ENCODE assay signal across 9 mouse cellular contexts in the genomic region with DNA sequence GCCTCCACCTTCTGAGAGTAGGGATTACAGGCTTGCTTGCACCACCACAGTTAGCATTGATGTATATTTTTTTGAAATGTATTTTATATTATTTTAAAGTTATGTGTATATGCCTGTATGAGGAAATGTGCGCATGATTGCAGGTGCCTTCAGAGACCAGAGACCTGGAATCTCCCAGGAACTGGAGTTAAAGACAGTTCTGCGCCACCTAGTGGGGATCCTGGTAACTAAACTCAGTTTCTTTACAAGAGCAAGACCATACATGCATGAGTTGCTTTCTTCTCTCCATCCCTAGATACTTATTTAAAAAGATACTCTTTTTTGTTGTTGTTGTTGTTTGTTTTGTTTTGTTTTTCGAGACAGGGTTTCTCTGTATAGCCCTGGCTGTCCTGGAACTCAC. TPM values are rescaled to one million over a fixed set of nuclear protein-coding genes. Genes with fewer than 3 reads are reported as not detected.
DNase-seq lines count a peak whose midpoint lies in the region; ATAC-seq and TF ChIP-seq lines count a peak whose summit lies in the region.
"Had no signal": no experiment of that assay in that cellular context is flagged by ENCODE, and none has a peak within 500 bp of the region (broad histone marks: within the 10 kb centered on the region; RNA-seq: fewer than 3 reads in every experiment).

No protein-coding gene starts in this region.

- H3K4me1 ChIP-seq in liver, adult 2 months (ENCODE audit: control insufficient read depth, insufficient read depth, low read length): peaks cover 4% of the 10 kb centered on the region; the same call in 1 of the 2 replicates
- no peaks in the 10 kb centered on the region for H3K4me1 ChIP-seq in liver, embryonic 11.5 days (replicated peaks; ENCODE audit: control insufficient read depth, insufficient read depth, low read length)
- peaks cover 4 to 7% of the 10 kb centered on the region in 2 experiments for H3K4me1 ChIP-seq in liver, embryonic 14.5 days (replicated peaks; ENCODE audit: control insufficient read depth in 2 of 2, insufficient read depth in 2 of 2, low read length in 1 of 2)
- H3K4me1 ChIP-seq in spleen, adult 2 months (ENCODE audit: control insufficient read depth, insufficient read depth, insufficient read length): peaks cover 6% of the 10 kb centered on the region; the same call in 1 of the 2 replicates

- no peaks in the 10 kb centered on the region for H3K9me3 ChIP-seq in liver, embryonic 11.5 days (ENCODE audit: control insufficient read depth, low read length)
- H3K9me3 ChIP-seq in liver, embryonic 14.5 days (ENCODE audit: control insufficient read depth, low read length): no peaks in the 10 kb centered on the region
- H3K9me3 ChIP-seq: heart, embryonic 13.5 days had no signal

- H3K27ac ChIP-seq in liver, adult 2 months (replicated peaks; ENCODE audit: insufficient read depth, low read depth, low read length): no peak overlapping the region
- H3K27ac ChIP-seq in liver, embryonic 11.5 days (ENCODE audit: low read depth, low read length): no peak overlapping the region
- H3K27ac ChIP-seq in liver, embryonic 14.5 days: no peak overlapping the region
- H3K27ac ChIP-seq in spleen, adult 2 months (ENCODE audit: insufficient read depth, low read length): no peak overlapping the region
- H3K27ac ChIP-seq: heart, embryonic 13.5 days had no signal

- no peak overlapping the region for H3K4me2 ChIP-seq in liver, embryonic 11.5 days
- H3K4me2 ChIP-seq in liver, embryonic 14.5 days (ENCODE audit: low read depth): no peak overlapping the region
- H3K4me2 ChIP-seq: heart, embryonic 13.5 days had no signal

- H3K9ac ChIP-seq in liver, adult 2 months (ENCODE audit: low read depth, low read length): no peak overlapping the region
- H3K9ac ChIP-seq in liver, embryonic 11.5 days (ENCODE audit: low read depth, low read length): no peak overlapping the region
- no peak overlapping the region for H3K9ac ChIP-seq in liver, embryonic 14.5 days (replicated peaks)
- H3K9ac ChIP-seq: heart, embryonic 13.5 days had no signal

- H3K4me3 ChIP-seq in liver, adult 2 months (ENCODE audit: insufficient read depth, low read depth, low read length): no peak overlapping the region
- no peak overlapping the region for H3K4me3 ChIP-seq in liver, embryonic 11.5 days (ENCODE audit: low read depth, low read length)
- H3K4me3 ChIP-seq in liver, embryonic 14.5 days (ENCODE audit: insufficient read depth in 1 of 2, low read depth in 2 of 2, low read length in 2 of 2): no peak overlapping the region
- H3K4me3 ChIP-seq in spleen, adult 2 months (ENCODE audit: extremely low read depth, insufficient read depth, insufficient read length): no peak overlapping the region
- H3K4me3 ChIP-seq: heart, embryonic 13.5 days had no signal

- DNase-seq in adrenal gland, adult 18-20 months (ENCODE audit: low spot score in 2 of 2): peak; percentile 54 to 62
- DNase-seq in adrenal gland, postnatal 4 days (ENCODE audit: low spot score in 2 of 2): no peak
- peak; percentile 71 for DNase-seq in liver, adult 2 months (ENCODE audit: extremely low read depth, low read depth, low spot score)
- no peak for DNase-seq in liver, embryonic 11.5 days (ENCODE audit: low spot score)
- DNase-seq in adrenal gland, postnatal 36 days: peak; percentile 70 to 78
- peak; percentile 59 to 68 (median 68) for DNase-seq in liver, embryonic 14.5 days (ENCODE audit: low read depth in 3 of 3, low spot score in 3 of 3)
- peak; percentile 29 to 52 for DNase-seq in spleen, adult 2 months (ENCODE audit: low read depth in 1 of 2, low spot score in 2 of 2)

- no peaks in the 10 kb centered on the region for H3K27me3 ChIP-seq in liver, adult 2 months (ENCODE audit: control insufficient read depth, insufficient read depth, low read length)
- no peaks in the 10 kb centered on the region for H3K27me3 ChIP-seq in liver, embryonic 11.5 days (replicated peaks; ENCODE audit: control insufficient read depth, insufficient read depth, low read length)
- no peaks in the 10 kb centered on the region for H3K27me3 ChIP-seq in liver, embryonic 14.5 days (ENCODE audit: control insufficient read depth, insufficient read depth, low read length)
- H3K27me3 ChIP-seq in spleen, adult 2 months (ENCODE audit: control insufficient read depth, insufficient read depth, low read length): no peaks in the 10 kb centered on the region
- H3K27me3 ChIP-seq: heart, embryonic 13.5 days had no signal

- no peaks in the 10 kb centered on the region for H3K36me3 ChIP-seq in liver, adult 2 months (ENCODE audit: control insufficient read depth, insufficient read depth, low read length)
- no peaks in the 10 kb centered on the region for H3K36me3 ChIP-seq in liver, embryonic 11.5 days (ENCODE audit: control insufficient read depth, insufficient read depth, low read length)
- no peaks in the 10 kb centered on the region for H3K36me3 ChIP-seq in liver, embryonic 14.5 days (replicated peaks; ENCODE audit: control insufficient read depth, insufficient read depth, low read depth)
- no peaks in the 10 kb centered on the region for H3K36me3 ChIP-seq in spleen, adult 2 months (ENCODE audit: control insufficient read depth, insufficient read depth, low read length)
- H3K36me3 ChIP-seq: heart, embryonic 13.5 days had no signal

- TF ChIP-seq CTCF in liver, adult 2 months (IDR thresholded peaks at IDR 0.05; ENCODE audit: low read depth, low read length): peak; percentile 42; the same call in 1 of the 2 replicates
- peak; percentile 75 for TF ChIP-seq CTCF in liver, embryonic 14.5 days (IDR thresholded peaks at IDR 0.05; ENCODE audit: low read depth)
- peak; percentile 17; the same call in 1 of the 2 replicates for TF ChIP-seq CTCF in spleen, adult 2 months (IDR thresholded peaks at IDR 0.05; ENCODE audit: extremely low read depth, insufficient read depth, insufficient read length, insufficient replicate concordance)

- TF ChIP-seq EP300 in liver, embryonic 14.5 days (IDR thresholded peaks at IDR 0.05; ENCODE audit: low read depth): no peak

- H3K79me2 ChIP-seq in liver, adult 2 months (ENCODE audit: control insufficient read depth, insufficient read depth, low read length): no peaks in the 10 kb centered on the region

- no peak for ATAC-seq in liver, embryonic 11.5 days (replicated peaks; ENCODE audit: low FRiP score)
- 0 out of 2 replicates have a peak, but pooled peaks have one; percentile 46 for ATAC-seq in erythroid progenitor cell, adult 5-6 weeks (replicated peaks; ENCODE audit: low FRiP score, poor library complexity, severe bottlenecking)
- ATAC-seq in liver, embryonic 14.5 days (ENCODE audit: insufficient read depth): no peak

- no peak for TF ChIP-seq POLR2A in liver, adult 2 months (IDR thresholded peaks at IDR 0.05; ENCODE audit: extremely low read depth, insufficient read depth, low read length)
- TF ChIP-seq POLR2A in spleen, adult 2 months (IDR thresholded peaks at IDR 0.05; ENCODE audit: low read depth, low read length): no peak

- 9% methylated on average over 3 of the region's 3 CpGs for WGBS in liver, adult 2 months
- 12% methylated on average over 3 of the region's 3 CpGs for WGBS in liver, embryonic 11.5 days
- WGBS in liver, embryonic 14.5 days (ENCODE audit: insufficient replicate concordance): 12% methylated on average over 3 of the region's 3 CpGs
- 26% methylated on average over 3 of the region's 3 CpGs for WGBS in spleen, adult 2 months

RNA-seq across cellular contexts. Expression of gene Ggcx, which starts 4.5 kb away (rescaled TPM):
- total RNA-seq in adrenal gland, adult 18-20 months (2021): 10 to 100 TPM; 48.6 to 59.5 TPM
- 10 to 100 TPM; 45.5 to 48.9 TPM for total RNA-seq in adrenal gland, postnatal 4 days (2021)
- 71.0 and 80.9 TPM in 2 replicates for total RNA-seq in liver, adult 2 months (2014; rRNA removed)
- 62.4 and 67.3 TPM in 2 replicates for polyA plus RNA-seq in liver, adult 2 months (2012; rRNA removed)
- 24.1 and 26.9 TPM in 2 replicates for polyA plus RNA-seq in liver, embryonic 11.5 days (2014; fragmentation: Nextera tagmentation; extraction: Ambion mirVana)
- 10 to 100 TPM; 49.4 to 69.6 TPM for total RNA-seq in adrenal gland, postnatal 36 days (2021)
- 1.4 and 7.1 TPM in 2 replicates for total RNA-seq in erythroid progenitor cell, adult 5-6 weeks (2015; ENCODE audit: low replicate concordance)
- 2.6 and 5.9 TPM in 2 replicates for total RNA-seq in erythroid progenitor cell, adult 5-6 weeks (2017; ENCODE audit: low replicate concordance)
- 10.9 and 11.3 TPM in 2 replicates for polyA plus RNA-seq in liver, embryonic 14.5 days (2012; rRNA removed)
- polyA plus RNA-seq in liver, embryonic 14.5 days (2014; fragmentation: Nextera tagmentation; extraction: Ambion mirVana): 5.7 and 6.5 TPM in 2 replicates
- 7.3 and 7.6 TPM in 2 replicates for polyA plus RNA-seq in spleen, adult 2 months (2012; rRNA removed)

RNA-seq across cellular contexts. Expression of gene Vamp8, which starts 19.1 kb away (rescaled TPM):
- total RNA-seq in adrenal gland, adult 18-20 months (2021): 100 to 1,000 TPM; 111 to 140 TPM
- 100 to 1,000 TPM; 120 to 136 TPM for total RNA-seq in adrenal gland, postnatal 4 days (2021)
- total RNA-seq in liver, adult 2 months (2014; rRNA removed): 193 and 238 TPM in 2 replicates
- polyA plus RNA-seq in liver, adult 2 months (2012; rRNA removed): 219 and 220 TPM in 2 replicates
- polyA plus RNA-seq in liver, embryonic 11.5 days (2014; fragmentation: Nextera tagmentation; extraction: Ambion mirVana): 265 and 274 TPM in 2 replicates
- total RNA-seq in adrenal gland, postnatal 36 days (2021): 100 to 1,000 TPM; 104 to 156 TPM
- 234 and 259 TPM in 2 replicates for total RNA-seq in erythroid progenitor cell, adult 5-6 weeks (2015; ENCODE audit: low replicate concordance)
- total RNA-seq in erythroid progenitor cell, adult 5-6 weeks (2017; ENCODE audit: low replicate concordance): 212 and 229 TPM in 2 replicates
- 129 and 188 TPM in 2 replicates for polyA plus RNA-seq in liver, embryonic 14.5 days (2012; rRNA removed)
- polyA plus RNA-seq in liver, embryonic 14.5 days (2014; fragmentation: Nextera tagmentation; extraction: Ambion mirVana): 266 and 276 TPM in 2 replicates
- 100 and 107 TPM in 2 replicates for polyA plus RNA-seq in spleen, adult 2 months (2012; rRNA removed)

RNA-seq across cellular contexts. Expression of gene Vamp5, which starts 29.3 kb away (rescaled TPM):
- total RNA-seq in adrenal gland, adult 18-20 months (2021): 10 to 100 TPM; 22.9 to 25.5 TPM
- 10 to 100 TPM; 33.0 to 40.5 TPM for total RNA-seq in adrenal gland, postnatal 4 days (2021)
- 18.9 and 20.5 TPM in 2 replicates for total RNA-seq in liver, adult 2 months (2014; rRNA removed)
- polyA plus RNA-seq in liver, adult 2 months (2012; rRNA removed): 18.3 and 18.5 TPM in 2 replicates
- polyA plus RNA-seq in liver, embryonic 11.5 days (2014; fragmentation: Nextera tagmentation; extraction: Ambion mirVana): 164 and 181 TPM in 2 replicates
- 10 to 100 TPM; 35.1 to 38.5 TPM for total RNA-seq in adrenal gland, postnatal 36 days (2021)
- total RNA-seq in erythroid progenitor cell, adult 5-6 weeks (2015; ENCODE audit: low replicate concordance): 85.1 and 98.0 TPM in 2 replicates
- total RNA-seq in erythroid progenitor cell, adult 5-6 weeks (2017; ENCODE audit: low replicate concordance): 23.8 and 24.3 TPM in 2 replicates
- polyA plus RNA-seq in liver, embryonic 14.5 days (2012; rRNA removed): 72.5 and 80.0 TPM in 2 replicates
- polyA plus RNA-seq in liver, embryonic 14.5 days (2014; fragmentation: Nextera tagmentation; extraction: Ambion mirVana): 81.0 and 94.5 TPM in 2 replicates
- 51.3 and 55.6 TPM in 2 replicates for polyA plus RNA-seq in spleen, adult 2 months (2012; rRNA removed)

RNA-seq across cellular contexts. Expression of gene Mat2a, which starts 29.8 kb away (rescaled TPM):
- 100 to 1,000 TPM; 291 to 320 TPM for total RNA-seq in adrenal gland, adult 18-20 months (2021)
- total RNA-seq in adrenal gland, postnatal 4 days (2021): 100 to 1,000 TPM; 237 to 266 TPM
- total RNA-seq in liver, adult 2 months (2014; rRNA removed): 54.0 and 59.7 TPM in 2 replicates
- polyA plus RNA-seq in liver, adult 2 months (2012; rRNA removed): 19.8 and 31.1 TPM in 2 replicates
- 426 and 477 TPM in 2 replicates for polyA plus RNA-seq in liver, embryonic 11.5 days (2014; fragmentation: Nextera tagmentation; extraction: Ambion mirVana)
- 100 to 1,000 TPM; 227 to 350 TPM for total RNA-seq in adrenal gland, postnatal 36 days (2021)
- 299 and 345 TPM in 2 replicates for total RNA-seq in erythroid progenitor cell, adult 5-6 weeks (2015; ENCODE audit: low replicate concordance)
- total RNA-seq in erythroid progenitor cell, adult 5-6 weeks (2017; ENCODE audit: low replicate concordance): 107 TPM in 2 replicates
- 59.9 and 99.9 TPM in 2 replicates for polyA plus RNA-seq in liver, embryonic 14.5 days (2012; rRNA removed)
- 159 and 173 TPM in 2 replicates for polyA plus RNA-seq in liver, embryonic 14.5 days (2014; fragmentation: Nextera tagmentation; extraction: Ambion mirVana)
- 45.0 and 50.9 TPM in 2 replicates for polyA plus RNA-seq in spleen, adult 2 months (2012; rRNA removed)

RNA-seq across cellular contexts. Expression of gene Rnf181, which starts 42.8 kb away (rescaled TPM):
- total RNA-seq in adrenal gland, adult 18-20 months (2021): 100 to 1,000 TPM; 187 to 460 TPM
- total RNA-seq in adrenal gland, postnatal 4 days (2021): 100 to 1,000 TPM; 329 to 344 TPM
- total RNA-seq in liver, adult 2 months (2014; rRNA removed): 58.1 and 62.6 TPM in 2 replicates
- polyA plus RNA-seq in liver, adult 2 months (2012; rRNA removed): 66.4 and 75.2 TPM in 2 replicates
- 106 and 112 TPM in 2 replicates for polyA plus RNA-seq in liver, embryonic 11.5 days (2014; fragmentation: Nextera tagmentation; extraction: Ambion mirVana)
- total RNA-seq in adrenal gland, postnatal 36 days (2021): 100 to 1,000 TPM; 258 to 471 TPM
- total RNA-seq in erythroid progenitor cell, adult 5-6 weeks (2015; ENCODE audit: low replicate concordance): 68.5 and 96.0 TPM in 2 replicates
- 56.4 and 69.8 TPM in 2 replicates for total RNA-seq in erythroid progenitor cell, adult 5-6 weeks (2017; ENCODE audit: low replicate concordance)
- polyA plus RNA-seq in liver, embryonic 14.5 days (2012; rRNA removed): 40.3 and 42.8 TPM in 2 replicates
- polyA plus RNA-seq in liver, embryonic 14.5 days (2014; fragmentation: Nextera tagmentation; extraction: Ambion mirVana): 68.0 and 75.4 TPM in 2 replicates
- polyA plus RNA-seq in spleen, adult 2 months (2012; rRNA removed): 62.4 and 65.8 TPM in 2 replicates

Comparison
In these comparisons a context has a peak if more than half of its experiments do, and no peak if none do; other contexts are left out.
1. DNase-seq: peak in adrenal gland, adult 18-20 months (2 of 2), liver, adult 2 months (single experiment), adrenal gland, postnatal 36 days (2 of 2), liver, embryonic 14.5 days (3 of 3) and spleen, adult 2 months (2 of 2); none in adrenal gland, postnatal 4 days (0 of 2) and liver, embryonic 11.5 days (single experiment).
2. CTCF ChIP-seq: peak in every context shown above with its lines; median percentile 75 in liver, embryonic 14.5 days; 42 in liver, adult 2 months; 17 in spleen, adult 2 months.